Mouse (Mus musculus): ENCODE measurements around the gene Ccpg1.

DNA sequence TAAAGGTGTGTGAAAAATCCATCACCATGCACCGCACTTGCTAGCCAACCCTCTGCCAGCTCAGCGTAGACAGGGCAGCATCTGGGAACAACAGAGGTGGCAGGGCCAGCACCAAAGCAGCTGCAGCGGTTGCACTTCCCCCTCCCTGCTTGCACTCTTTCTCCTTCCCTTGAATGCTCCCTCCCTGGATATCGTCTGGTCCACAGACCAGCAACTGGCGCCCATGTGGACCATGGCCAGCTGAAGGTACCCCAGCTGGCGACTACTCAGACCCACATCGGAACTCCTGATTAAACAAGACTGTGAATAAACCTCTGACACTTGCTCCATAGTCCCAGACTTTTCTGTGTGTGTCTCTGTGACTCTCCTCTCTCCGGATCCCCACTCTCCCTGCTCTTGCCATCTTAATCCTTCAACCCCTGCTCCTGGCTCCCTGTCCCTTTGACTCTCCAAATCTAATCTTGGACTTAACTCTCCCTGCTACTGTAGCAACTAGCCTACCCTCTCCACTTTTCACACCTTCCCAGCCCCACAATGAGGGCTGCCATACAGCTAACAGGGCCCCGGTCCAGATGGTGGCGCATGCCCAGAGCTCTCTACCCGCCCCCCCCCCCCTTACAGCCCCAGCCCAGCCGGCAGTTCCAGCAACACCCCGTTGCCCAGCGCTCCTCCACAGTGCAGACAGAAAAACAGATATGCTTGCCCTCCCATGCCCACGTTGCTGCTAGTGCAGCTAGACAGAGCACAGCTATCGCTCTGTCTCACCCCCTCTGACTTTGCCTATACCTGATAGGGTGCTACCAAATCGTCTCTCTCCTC, 40.8 kb downstream of the Ccpg1 start:
- TF ChIP-seq CTCF (IDR thresholded peaks at IDR 0.05; ENCODE audit: low read depth) (no peak), EP300 (IDR thresholded peaks at IDR 0.05; ENCODE audit: low read depth) (no peak)

Data from liver, embryonic 14.5 days (tissue).